Mouse (Mus musculus): ENCODE results near the gene Polr1b.

GRCm38 (mm10) chr2:129057920-129058361, 42.9 kb upstream of the Polr1b start:
- TF ChIP-seq POLR2A (IDR thresholded peaks at IDR 0.05; ENCODE audit: borderline replicate concordance, control insufficient read depth, low read depth, low read length) (no peak), CTCF (IDR thresholded peaks at IDR 0.05; ENCODE audit: control insufficient read depth, insufficient read depth, low read length) (no peak)

Measured in bone marrow, adult 2 months (tissue).